Mouse (Mus musculus) kidney, adult 2 months (tissue): ENCODE results near the gene Dhodh.

ENCODE experiments used
- CTCF ChIP-seq: fragments of 200-500 bp; conservative IDR thresholded peaks from 2 replicates; pipeline ENCODE4 v1.5.1; 2011; ENCODE audit warnings: low read depth, mild to moderate bottlenecking, control low read depth, low read length, moderate library complexity, mixed read lengths; ENCODE audit not compliant: insufficient read depth, insufficient read length
- POLR2A ChIP-seq: fragments of 200-500 bp; IDR thresholded peaks from one replicate; pipeline ENCODE4 v1.6.1; 2011; ENCODE audit warnings: low read depth, low read length, control low read depth

GRCm38 (mm10) chr8:109650801-109651200 is 42.3 kb upstream of the Dhodh start:
- TF ChIP-seq CTCF = no peak
- TF ChIP-seq POLR2A = no peak
